Mouse (Mus musculus) heart, postnatal 4 days (tissue): ENCODE results near the gene Adprhl2. TPM values are rescaled to one million over a fixed set of nuclear protein-coding genes. Genes with fewer than 3 reads are reported as not detected.
A peak's percentile ranks its signal among the peaks of the same experiment; 100 is the strongest.

Experiments
- DNase-seq: peaks from one replicate; pipeline ENCODE4 v3.0.0; 2021
- total RNA-seq, 2 experiments: library from RNA; stranded (reverse); gene quantifications; 2 replicates each; pipeline ENCODE4 v1.2.3; 2021

Adprhl2 gene
- total RNA-seq = 10 to 100 TPM; 18.7 to 19.9 TPM

GRCm38 (mm10) chr4:126321111-126321853 lies at the start of gene Adprhl2:
Gene Adprhl2 (minus strand): TSS chr4:126321703.
- peak; percentile 100 for DNase-seq

GRCm38 (mm10) chr4:126360069-126360468 lies 38.6 kb upstream of the Adprhl2 start:
- DNase-seq = no peak

GRCm38 (mm10) chr4:126343451-126343850 lies 21.9 kb upstream of the Adprhl2 start:
- DNase-seq = no peak

GRCm38 (mm10) chr4:126339461-126339860 lies 18.0 kb upstream of the Adprhl2 start:
- DNase-seq = no peak

- no peak for DNase-seq
These were observed 10.9 kb upstream of the Adprhl2 start for GRCm38 (mm10) chr4:126332358-126332757.

- no peak for DNase-seq
These were observed 10.2 kb upstream of the Adprhl2 start for GRCm38 (mm10) chr4:126331751-126332150.

- no peak for DNase-seq
These were observed 8.8 kb upstream of the Adprhl2 start for GRCm38 (mm10) chr4:126330295-126330694.

GRCm38 (mm10) chr4:126326036-126326435 lies 4.5 kb upstream of the Adprhl2 start:
- no peak for DNase-seq

- no peak for DNase-seq
These were observed 3.9 kb upstream of the Adprhl2 start, which contains the start of gene Tekt2 for GRCm38 (mm10) chr4:126325281-126325861. Gene Tekt2 (minus strand): TSS chr4:126325688.

GRCm38 (mm10) chr4:126324861-126325260 lies 3.4 kb upstream of the Adprhl2 start:
- no peak for DNase-seq

GRCm38 (mm10) chr4:126322646-126323045 lies 1.1 kb upstream of the Adprhl2 start:
- no peak for DNase-seq

GRCm38 (mm10) chr4:126321854-126322511 lies 480 bp upstream of the Adprhl2 start:
- DNase-seq = no peak

GRCm38 (mm10) chr4:126319806-126320205 lies 1.7 kb downstream of the Adprhl2 start:
- no peak for DNase-seq

- no peak for DNase-seq
These were observed 5.0 kb downstream of the Adprhl2 start for GRCm38 (mm10) chr4:126316443-126317040.

GRCm38 (mm10) chr4:126315931-126316330 lies 5.6 kb downstream of the Adprhl2 start:
- peak; percentile 54 for DNase-seq

GRCm38 (mm10) chr4:126314393-126314792 lies 7.1 kb downstream of the Adprhl2 start:
- DNase-seq = no peak

GRCm38 (mm10) chr4:126313202-126313601 lies 8.3 kb downstream of the Adprhl2 start:
- no peak for DNase-seq

- DNase-seq = no peak
These were observed 9.8 kb downstream of the Adprhl2 start for GRCm38 (mm10) chr4:126311566-126312200.

GRCm38 (mm10) chr4:126310344-126310743 lies 11.2 kb downstream of the Adprhl2 start:
- no peak for DNase-seq

GRCm38 (mm10) chr4:126309922-126310309 lies 11.6 kb downstream of the Adprhl2 start:
- DNase-seq = peak; percentile 92

GRCm38 (mm10) chr4:126309211-126309921 lies 12.1 kb downstream of the Adprhl2 start:
- DNase-seq = peak; percentile 52

GRCm38 (mm10) chr4:126306827-126307226 lies 14.7 kb downstream of the Adprhl2 start:
- DNase-seq = no peak
